Mouse (Mus musculus) left cerebral cortex, postnatal 4 days (tissue): Measurements from ENCODE around the gene Sv2a. TPM values are rescaled to one million over a fixed set of nuclear protein-coding genes. Genes with fewer than 3 reads are reported as not detected.
A peak's percentile ranks its signal among the peaks of the same experiment; 100 is the strongest.
"Not testable (repeated sequence)": the region's sequence is repeated elsewhere in the genome, so short reads cannot be mapped to it uniquely, and the experiment has no call there.

Experiments
- DNase-seq: peaks from one replicate; pipeline ENCODE4 v3.0.0-alpha.2; 2022
- intact Hi-C: fragments of 180-260 bp; cut with DNase I; formaldehyde crosslinking; loops from one replicate; pipeline ENCODE4 v1.15.1; 2025
- total RNA-seq, 2 experiments: library from RNA; stranded (reverse); gene quantifications; 2 replicates each; pipeline ENCODE4 v1.2.3; 2021

Gene Sv2a
- total RNA-seq, 2 experiments from 2014 or later = 241 to 264 TPM

- intact Hi-C loops = no loop called here
- DNase-seq = peak; percentile 88
Measured at GRCm38 (mm10) chr3:96172197-96173178, 8.5 kb upstream of the Sv2a start, which contains the start of gene Sf3b4. TSS of gene Sf3b4 (plus strand) at chr3:96172332.

- DNase-seq = no peak
- intact Hi-C loops = no loop called here
Measured at GRCm38 (mm10) chr3:96173185-96173584, 7.8 kb upstream of the Sv2a start.

GRCm38 (mm10) chr3:96174042-96174441 is 6.9 kb upstream of the Sv2a start:
- DNase-seq, intact Hi-C loops: not testable (repeated sequence)

- no peak for DNase-seq
- intact Hi-C loops = no loop called here
Measured at GRCm38 (mm10) chr3:96175251-96175650, 5.7 kb upstream of the Sv2a start.

GRCm38 (mm10) chr3:96178427-96178826 is 2.5 kb upstream of the Sv2a start:
- intact Hi-C loops = no loop called here
- DNase-seq = no peak

- intact Hi-C loops = no loop called here
- DNase-seq = no peak
Measured at GRCm38 (mm10) chr3:96178902-96179301, 2.0 kb upstream of the Sv2a start.

GRCm38 (mm10) chr3:96179531-96179930 is 1.4 kb upstream of the Sv2a start:
- peak; percentile 57 for DNase-seq
- intact Hi-C loops = no loop called here

- intact Hi-C loops = no loop called here
- peak; percentile 60 for DNase-seq
Measured at GRCm38 (mm10) chr3:96181510-96182381, 795 bp downstream of the Sv2a start.

- intact Hi-C loops = no loop called here
- DNase-seq = no peak
Measured at GRCm38 (mm10) chr3:96182382-96182776, 1.4 kb downstream of the Sv2a start.

GRCm38 (mm10) chr3:96192977-96193376 is 12.0 kb downstream of the Sv2a start:
- no peak for DNase-seq
- intact Hi-C loops = no loop called here

- intact Hi-C loops = no loop called here
- no peak for DNase-seq
Measured at GRCm38 (mm10) chr3:96194966-96195365, 14.0 kb downstream of the Sv2a start.

- no peak for DNase-seq
- intact Hi-C loops = no loop called here
Measured at GRCm38 (mm10) chr3:96195616-96196313, 14.8 kb downstream of the Sv2a start.

GRCm38 (mm10) chr3:96196437-96197128 is 15.6 kb downstream of the Sv2a start:
- intact Hi-C loops = no loop called here
- no peak for DNase-seq

GRCm38 (mm10) chr3:96197129-96197749 is 16.3 kb downstream of the Sv2a start:
- intact Hi-C loops = no loop called here
- DNase-seq = peak; percentile 91

- DNase-seq = no peak
- intact Hi-C loops = no loop called here
Measured at GRCm38 (mm10) chr3:96198181-96198580, 17.2 kb downstream of the Sv2a start.

GRCm38 (mm10) chr3:96198601-96199251 is 17.8 kb downstream of the Sv2a start:
- intact Hi-C loops, DNase-seq: not testable (repeated sequence)

- intact Hi-C loops = no loop called here
- DNase-seq = no peak
Measured at GRCm38 (mm10) chr3:96199731-96200130, 18.8 kb downstream of the Sv2a start.

GRCm38 (mm10) chr3:96207819-96208218 is 26.9 kb downstream of the Sv2a start:
- DNase-seq = no peak
- intact Hi-C loops = no loop called here

- DNase-seq = peak; percentile 28
- intact Hi-C loops = no loop called here
Measured at GRCm38 (mm10) chr3:96209242-96209641, 28.3 kb downstream of the Sv2a start.
